Mouse (Mus musculus) lung, embryonic 14.5 days (tissue): Measurements from ENCODE around the gene Itpr2. TPM values are rescaled to one million over a fixed set of nuclear protein-coding genes. Genes with fewer than 3 reads are reported as not detected.

Experiments used
- ATAC-seq: fragments of 200-750 bp; cut with Nextera tagmentation; 2 replicates; pipeline ENCODE4 v1.8.0; 2017; ENCODE audit warnings: mild to moderate bottlenecking, moderate TSS enrichment, moderate library complexity; ENCODE audit not compliant: insufficient read depth
- DNase-seq: peaks from one replicate; pipeline ENCODE4 v3.0.0-alpha.2; 2015
- H3K27ac ChIP-seq: fragments of 300-500 bp; sonication (generic); 2 replicates; pipeline ENCODE4 v1.5.1; 2014; ENCODE audit warnings: low read depth, mild to moderate bottlenecking, moderate library complexity
- H3K27me3 ChIP-seq: fragments of 300-500 bp; sonication (generic); 2 replicates; pipeline ENCODE4 v1.6.1; 2014; ENCODE audit warnings: low read length, control low read depth; ENCODE audit not compliant: insufficient read depth
- H3K36me3 ChIP-seq: fragments of 300-500 bp; sonication (generic); 2 replicates; pipeline ENCODE4 v1.6.1; 2014; ENCODE audit warnings: control low read depth; ENCODE audit not compliant: insufficient read depth
- H3K4me1 ChIP-seq: fragments of 300-500 bp; sonication (generic); 2 replicates; pipeline ENCODE4 v1.6.1; 2014; ENCODE audit warnings: antibody characterized with exemption, control low read depth; ENCODE audit not compliant: insufficient read depth
- H3K4me2 ChIP-seq: fragments of 300-500 bp; sonication (generic); 2 replicates; pipeline ENCODE4 v1.6.1; 2014; ENCODE audit warnings: mild to moderate bottlenecking
- H3K4me3 ChIP-seq: fragments of 300-500 bp; sonication (generic); 2 replicates; pipeline ENCODE4 v1.5.1; 2014; ENCODE audit warnings: low read depth, low read length
- H3K9ac ChIP-seq: fragments of 300-500 bp; sonication (generic); 2 replicates; pipeline ENCODE4 v1.6.1; 2014
- H3K9me3 ChIP-seq: fragments of 300-500 bp; sonication (generic); 2 replicates; pipeline ENCODE4 v1.6.1; 2016; ENCODE audit warnings: low read depth, low read length, control low read depth
- CTCF ChIP-seq: IDR thresholded peaks from 2 replicates; pipeline ENCODE4 v1.5.1; 2016; ENCODE audit warnings: antibody characterized with exemption, low read depth
- whole genome bisulfite sequencing: fragments of 180-500 bp; shearing (Covaris S2); extraction: QIAGEN DNeasy Blood & Tissue Kit; methylation state at CpG from one replicate; pipeline ENCODE4 v1.1.7; 2014; 5-methylcytosine and 5-hydroxymethylcytosine counted together
- polyA plus RNA-seq: library from polyadenylated mRNA; unstranded; fragments of >200 nt; fragmentation: Nextera tagmentation; extraction: Ambion mirVana; gene quantifications from 2 replicates; pipeline ENCODE4 v1.2.1, GENCODE M21; 2014

Itpr2 gene
- polyA plus RNA-seq, 1 experiment from 2014 or later = 13.1 TPM

DNA sequence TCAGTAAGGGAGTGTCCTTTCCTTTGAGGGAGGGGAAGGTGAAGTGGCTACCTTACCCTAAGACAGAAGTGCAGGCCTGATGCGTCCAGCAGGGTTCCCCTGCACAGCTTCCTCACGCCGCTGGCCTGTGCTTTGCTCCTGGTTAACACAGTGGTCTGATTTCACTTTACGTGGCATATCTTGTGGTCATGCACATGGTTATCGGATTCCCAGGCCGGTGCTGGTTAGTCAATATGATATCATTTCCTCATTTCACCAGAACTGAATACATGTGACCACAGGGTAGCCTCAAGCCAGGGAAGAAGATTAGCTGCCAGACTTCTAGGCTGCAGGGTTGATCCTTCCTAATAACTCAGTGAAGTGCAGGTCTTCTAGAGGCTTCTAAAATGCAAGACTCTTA lies 381.9 kb downstream of the Itpr2 start:
- Histone ChIP-seq H3K9me3 (no peaks in the 10 kb centered on the region), H3K4me3 (no peak overlapping the region), H3K27me3 (no peaks in the 10 kb centered on the region), H3K27ac (no peak overlapping the region), H3K4me1 (peaks cover 1% of the 10 kb centered on the region; the same call in 1 of the 2 replicates), H3K9ac (no peak overlapping the region), H3K4me2 (no peak overlapping the region), H3K36me3 (no peaks in the 10 kb centered on the region)
- WGBS = 82% methylated on average over 6 of the region's 6 CpGs
- ATAC-seq (no peak), DNase-seq (no peak)
- TF ChIP-seq CTCF = no peak

DNA sequence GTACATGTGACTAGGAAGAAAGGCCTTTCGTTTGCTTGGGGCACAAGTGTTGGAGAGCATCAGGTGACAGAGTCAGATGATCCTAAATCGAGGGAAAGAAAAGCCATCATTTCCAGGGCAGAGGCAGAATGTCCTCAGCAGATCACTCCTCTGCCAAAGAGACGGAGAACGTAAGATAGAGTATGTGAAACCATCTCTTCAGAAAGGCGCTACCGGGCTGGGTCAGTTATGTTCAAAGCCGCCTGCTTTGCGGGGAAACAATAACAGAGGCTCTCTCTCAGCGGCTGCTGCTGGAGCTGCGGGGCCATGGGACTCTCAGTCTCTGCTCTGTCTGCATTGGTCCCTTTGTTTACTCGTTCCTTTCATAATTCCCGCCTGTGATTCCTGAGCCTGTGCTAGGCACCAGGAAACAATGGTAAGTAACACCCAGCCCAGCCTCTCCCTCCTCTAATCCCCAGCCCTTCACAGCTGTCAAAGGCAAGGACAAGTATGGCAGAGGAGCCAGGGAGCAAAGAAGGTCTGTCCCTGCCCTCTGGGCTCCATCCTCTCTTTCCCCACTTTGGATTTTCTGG lies 387.2 kb downstream of the Itpr2 start:
- peak overlapping the region; percentile 39 for H3K4me2 ChIP-seq
- no peaks in the 10 kb centered on the region for H3K27me3 ChIP-seq
- no peak for TF ChIP-seq CTCF
- H3K9ac ChIP-seq = no peak overlapping the region; the same call in none of the 2 replicates
- WGBS = 7% methylated on average over 12 of the region's 12 CpGs
- peak; percentile 48 for DNase-seq
- ATAC-seq = no peak; the same call in 1 of the 2 replicates
- no peaks in the 10 kb centered on the region for H3K9me3 ChIP-seq
- H3K36me3 ChIP-seq = no peaks in the 10 kb centered on the region
- no peak overlapping the region for H3K4me3 ChIP-seq
- H3K4me1 ChIP-seq = peaks cover 19% of the 10 kb centered on the region; the same call in 1 of the 2 replicates
- H3K27ac ChIP-seq = no peak overlapping the region

DNA sequence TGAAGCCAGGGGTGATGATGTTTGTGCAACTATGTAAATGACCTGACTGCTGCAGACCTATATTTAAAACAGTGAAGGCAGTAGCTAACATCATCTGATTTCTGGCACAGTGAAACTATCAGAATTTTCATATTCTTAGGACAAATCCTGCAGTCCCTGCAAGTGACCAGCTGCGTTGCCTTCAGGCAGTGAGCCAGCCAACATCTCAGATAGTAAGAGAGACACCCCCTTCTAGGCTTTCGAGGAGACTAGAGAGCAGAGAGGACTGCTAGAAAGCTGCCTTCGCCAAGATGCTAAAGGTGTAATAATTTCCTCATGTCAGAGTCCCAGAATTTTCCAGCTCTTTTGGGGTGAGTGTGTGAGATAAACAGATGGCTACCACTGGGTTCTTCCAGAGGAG lies 388.0 kb downstream of the Itpr2 start:
- Histone ChIP-seq H3K4me1 (peaks cover 19% of the 10 kb centered on the region; the same call in 1 of the 2 replicates), H3K27ac (no peak overlapping the region), H3K36me3 (no peaks in the 10 kb centered on the region), H3K9ac (no peak overlapping the region), H3K9me3 (no peaks in the 10 kb centered on the region), H3K27me3 (no peaks in the 10 kb centered on the region), H3K4me3 (no peak overlapping the region), H3K4me2 (no peak overlapping the region)
- 34% methylated on average over 3 of the region's 3 CpGs for WGBS
- 0 out of 2 replicates have a peak, but pooled peaks have one; percentile 22 for ATAC-seq
- no peak for TF ChIP-seq CTCF
- DNase-seq = peak; percentile 73

DNA sequence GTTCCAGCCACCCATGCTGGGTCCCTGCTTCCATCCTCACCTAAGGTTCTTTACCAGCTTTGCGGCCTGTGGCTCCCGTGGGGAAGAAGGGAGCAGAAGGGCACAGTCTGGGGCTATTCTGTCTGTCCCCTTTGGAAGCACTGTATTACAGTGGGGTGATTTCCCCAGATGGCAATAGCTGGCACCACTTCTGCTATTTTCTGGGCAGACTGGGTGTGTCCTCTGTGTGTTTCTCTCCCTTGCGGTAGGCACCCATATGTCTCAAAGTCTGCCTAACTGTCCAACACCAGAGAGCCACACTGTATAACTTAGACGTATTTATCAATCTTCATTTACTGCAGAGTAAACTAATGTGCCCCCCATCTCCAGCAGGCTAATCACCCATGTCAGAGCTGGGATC lies 388.9 kb downstream of the Itpr2 start:
- H3K4me2 ChIP-seq = no peak overlapping the region
- no peak for TF ChIP-seq CTCF
- no peaks in the 10 kb centered on the region for H3K9me3 ChIP-seq
- H3K9ac ChIP-seq = no peak overlapping the region
- H3K27ac ChIP-seq = no peak overlapping the region
- ATAC-seq = no peak
- H3K4me3 ChIP-seq = no peak overlapping the region
- peaks cover 19% of the 10 kb centered on the region; the same call in 1 of the 2 replicates for H3K4me1 ChIP-seq
- no peak for DNase-seq
- no peaks in the 10 kb centered on the region for H3K27me3 ChIP-seq
- WGBS = 78% methylated on average over 4 of the region's 4 CpGs
- no peaks in the 10 kb centered on the region for H3K36me3 ChIP-seq

DNA sequence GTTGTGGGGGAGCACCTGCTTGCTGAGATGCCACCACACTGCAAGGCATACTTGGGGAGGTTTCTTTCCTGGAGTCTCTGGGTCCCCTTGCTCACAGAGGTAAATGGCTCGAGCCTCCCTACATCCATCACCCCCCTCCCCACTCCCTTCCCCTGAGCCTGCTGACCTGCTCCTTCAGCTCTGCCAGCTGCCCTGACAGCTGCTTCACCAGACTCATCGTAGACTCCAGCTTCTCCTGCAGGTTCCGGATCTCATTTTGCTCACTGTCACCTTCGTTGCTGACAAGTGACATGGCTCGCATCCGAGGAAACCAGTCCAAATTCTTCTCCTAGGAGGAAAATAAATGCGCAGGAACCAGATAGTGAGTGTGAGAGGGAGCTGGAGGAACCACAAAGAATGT lies 389.8 kb downstream of the Itpr2 start:
- no peak overlapping the region for H3K27ac ChIP-seq
- ATAC-seq (0 out of 2 replicates have a peak, but pooled peaks have one; percentile 18), DNase-seq (peak; percentile 57)
- H3K4me2 ChIP-seq = no peak overlapping the region
- H3K9ac ChIP-seq = no peak overlapping the region
- no peaks in the 10 kb centered on the region for H3K36me3 ChIP-seq
- TF ChIP-seq CTCF = no peak
- 29% methylated on average over 7 of the region's 7 CpGs for WGBS
- H3K27me3 ChIP-seq = no peaks in the 10 kb centered on the region
- H3K9me3 ChIP-seq = no peaks in the 10 kb centered on the region
- no peak overlapping the region for H3K4me3 ChIP-seq
- H3K4me1 ChIP-seq = peaks cover 19% of the 10 kb centered on the region; the same call in 1 of the 2 replicates

DNA sequence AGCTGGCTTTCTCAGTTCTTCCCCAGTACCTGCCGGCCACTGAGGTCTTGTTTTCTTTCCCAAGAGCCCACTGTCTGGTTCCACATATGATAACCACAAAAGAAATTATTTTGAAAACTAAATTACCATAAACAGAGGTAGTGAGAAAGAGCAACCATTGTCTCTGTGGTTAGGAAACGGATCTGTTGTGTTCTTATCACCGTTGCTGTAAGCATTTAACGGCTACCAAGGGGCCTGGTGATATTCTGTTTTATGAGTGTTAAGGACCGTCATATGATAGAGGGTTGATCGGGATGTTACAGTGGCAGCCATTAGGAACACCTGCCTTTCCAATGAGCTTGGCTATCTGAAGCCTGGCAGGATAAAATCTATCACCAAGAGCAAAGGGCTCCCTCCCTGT lies 390.2 kb downstream of the Itpr2 start:
- ATAC-seq (no peak), DNase-seq (no peak)
- Histone ChIP-seq H3K9ac (no peak overlapping the region), H3K27ac (0 out of 2 replicates have a peak overlapping the region, but pooled peaks have one; percentile 50), H3K4me2 (no peak overlapping the region), H3K9me3 (no peaks in the 10 kb centered on the region), H3K27me3 (no peaks in the 10 kb centered on the region), H3K4me3 (no peak overlapping the region), H3K4me1 (peaks cover 19% of the 10 kb centered on the region; the same call in 1 of the 2 replicates), H3K36me3 (no peaks in the 10 kb centered on the region)
- TF ChIP-seq CTCF = no peak
- 49% methylated on average over 6 of the region's 6 CpGs for WGBS

DNA sequence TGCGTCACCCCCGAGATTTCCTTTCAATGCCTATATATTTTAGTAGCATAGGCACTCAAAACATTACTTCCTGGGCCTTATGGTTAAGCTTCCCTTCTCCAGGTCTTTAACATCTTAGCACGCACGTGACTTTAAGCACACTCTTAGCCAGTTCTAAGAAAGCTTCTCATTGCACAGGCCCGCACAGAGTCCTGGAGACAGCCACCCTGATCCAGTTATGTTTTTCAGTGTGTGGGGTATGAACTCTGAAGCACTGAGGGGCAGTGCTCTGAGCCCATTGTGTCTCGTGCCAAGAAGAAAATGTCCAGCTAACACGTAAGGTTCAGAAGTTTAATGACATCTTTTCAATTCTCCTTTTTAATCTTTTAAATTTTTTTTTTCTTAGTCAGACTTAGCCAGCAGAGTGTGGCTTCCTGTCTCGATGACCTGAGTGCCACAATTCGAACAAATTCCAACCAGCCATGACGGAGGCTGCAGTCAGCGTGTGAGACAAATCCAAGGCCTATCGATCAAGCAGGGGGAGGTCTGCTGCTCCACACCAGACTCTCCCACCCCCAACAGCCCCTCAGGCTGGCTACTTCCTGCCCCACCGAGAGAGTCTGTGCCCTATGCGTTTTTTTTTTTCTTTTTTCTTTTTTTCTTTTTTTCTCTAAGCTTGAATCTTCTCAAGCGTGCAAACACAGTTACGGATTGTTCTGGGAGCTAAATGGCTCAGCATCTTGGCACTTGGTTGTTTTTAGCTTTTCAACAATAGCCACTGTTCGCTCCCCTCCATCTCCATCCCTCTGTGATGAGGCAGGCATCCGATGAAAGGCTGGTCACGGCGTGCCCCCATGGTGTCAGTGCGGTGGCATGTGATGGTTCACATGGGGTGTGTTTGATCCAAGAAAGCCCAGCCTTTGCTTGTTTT lies 390.9 kb downstream of the Itpr2 start:
- H3K27ac ChIP-seq = peak overlapping the region; percentile 50; the same call in 1 of the 2 replicates
- ATAC-seq = peak; percentile 74
- no peaks in the 10 kb centered on the region for H3K36me3 ChIP-seq
- no peaks in the 10 kb centered on the region for H3K9me3 ChIP-seq
- H3K4me3 ChIP-seq = no peak overlapping the region
- WGBS = 34% methylated on average over 21 of the region's 21 CpGs
- no peak overlapping the region for H3K9ac ChIP-seq
- TF ChIP-seq CTCF = no peak
- DNase-seq = peak; percentile 73
- H3K4me1 ChIP-seq = peaks cover 19% of the 10 kb centered on the region; the same call in 1 of the 2 replicates
- no peak overlapping the region for H3K4me2 ChIP-seq
- H3K27me3 ChIP-seq = no peaks in the 10 kb centered on the region
